Mouse (Mus musculus) thymus, adult 2 months (tissue): ENCODE results near the gene Efcab9. TPM values are rescaled to one million over a fixed set of nuclear protein-coding genes. Genes with fewer than 3 reads are reported as not detected.

Source experiments
- DNase-seq: peaks from one replicate; pipeline ENCODE4 v3.0.0; 2021
- H3K27ac ChIP-seq: fragments of 200-500 bp; 2 replicates; pipeline ENCODE4 v1.5.1; 2012; ENCODE audit warnings: low read length, control low read depth; ENCODE audit not compliant: control insufficient read depth, insufficient read depth
- H3K27me3 ChIP-seq: fragments of 200-500 bp; 2 replicates; pipeline ENCODE4 v1.6.1; 2012; ENCODE audit warnings: mild to moderate bottlenecking, low read length, moderate library complexity, mixed read lengths; ENCODE audit not compliant: control insufficient read depth, insufficient read depth
- H3K36me3 ChIP-seq: fragments of 200-500 bp; 2 replicates; pipeline ENCODE4 v1.6.1; 2012; ENCODE audit warnings: mild to moderate bottlenecking, low read length, moderate library complexity; ENCODE audit not compliant: control insufficient read depth, insufficient read depth
- H3K4me1 ChIP-seq: fragments of 200-500 bp; replicated peaks from 2 replicates; pipeline ENCODE4 v1.6.1; 2012; ENCODE audit warnings: low read length; ENCODE audit not compliant: control insufficient read depth, insufficient read depth
- H3K4me3 ChIP-seq: fragments of 200-500 bp; 2 replicates; pipeline ENCODE4 v1.5.1; 2012; ENCODE audit warnings: mild to moderate bottlenecking, low read length, control low read depth, moderate library complexity; ENCODE audit not compliant: control insufficient read depth, insufficient read depth
- CTCF ChIP-seq: fragments of 200-500 bp; IDR thresholded peaks from 2 replicates; pipeline ENCODE4 v1.5.1; 2012; ENCODE audit warnings: mild to moderate bottlenecking, control low read depth, low read length, moderate library complexity, borderline replicate concordance; ENCODE audit not compliant: control insufficient read depth, poor library complexity, insufficient read depth; ENCODE audit errors: extremely low read depth
- POLR2A ChIP-seq: fragments of 200-500 bp; IDR thresholded peaks from 2 replicates; pipeline ENCODE4 v1.6.1; 2012; ENCODE audit warnings: mild to moderate bottlenecking, low read length, control low read depth, moderate library complexity; ENCODE audit not compliant: control insufficient read depth, poor library complexity, insufficient read depth; ENCODE audit errors: extremely low read depth
- WGBS: fragments of 180-500 bp; shearing (Covaris S2); methylation state at CpG from one replicate; pipeline ENCODE4 v1.1.7; 2018; 5-methylcytosine and 5-hydroxymethylcytosine counted together
- polyA plus RNA-seq: library from polyadenylated mRNA; depleted of rRNA; stranded (reverse); fragments of >200 nt; gene quantifications from 2 replicates; pipeline ENCODE4 v1.2.3, GENCODE M21; 2012

Efcab9 gene
- polyA plus RNA-seq, 1 experiment, result 0.71 TPM

GRCm38 (mm10) chr11:32563660-32564059 is 31.8 kb upstream of the Efcab9 start:
- Histone ChIP-seq H3K4me3 (no peak overlapping the region), H3K27ac (no peak overlapping the region), H3K27me3 (no peaks in the 10 kb centered on the region), H3K4me1 (peaks cover 39% of the 10 kb centered on the region), H3K36me3 (no peaks in the 10 kb centered on the region)
- TF ChIP-seq CTCF (no peak), POLR2A (no peak)
- no peak for DNase-seq
- 77% methylated on average over 3 of the region's 3 CpGs for WGBS

- H3K4me3 ChIP-seq, result no peak overlapping the region
- no peaks in the 10 kb centered on the region for H3K36me3 ChIP-seq
- peaks cover 48% of the 10 kb centered on the region for H3K4me1 ChIP-seq
- TF ChIP-seq CTCF, result no peak
- TF ChIP-seq POLR2A, result no peak
- no peaks in the 10 kb centered on the region for H3K27me3 ChIP-seq
- 72% methylated on average over 5 of the region's 5 CpGs for WGBS
- no peak overlapping the region for H3K27ac ChIP-seq
- no peak for DNase-seq
These were observed 30.8 kb upstream of the Efcab9 start for GRCm38 (mm10) chr11:32562706-32563105.

- Histone ChIP-seq H3K4me3 (no peak overlapping the region), H3K27me3 (no peaks in the 10 kb centered on the region), H3K4me1 (peaks cover 46% of the 10 kb centered on the region), H3K36me3 (no peaks in the 10 kb centered on the region), H3K27ac (no peak overlapping the region)
- WGBS, result 38% methylated on average over 10 of the region's 10 CpGs
- no peak for DNase-seq
- TF ChIP-seq POLR2A, result no peak
- no peak for TF ChIP-seq CTCF
These were observed 29.8 kb upstream of the Efcab9 start for GRCm38 (mm10) chr11:32561465-32562355.

GRCm38 (mm10) chr11:32560015-32560770 is 28.3 kb upstream of the Efcab9 start:
- Histone ChIP-seq H3K4me3 (no peak overlapping the region), H3K4me1 (peaks cover 38% of the 10 kb centered on the region), H3K36me3 (no peaks in the 10 kb centered on the region), H3K27me3 (no peaks in the 10 kb centered on the region), H3K27ac (no peak overlapping the region)
- no peak for DNase-seq
- 96% methylated on average over 12 of the region's 12 CpGs for WGBS
- TF ChIP-seq CTCF (no peak), POLR2A (no peak)

GRCm38 (mm10) chr11:32558677-32559076 is 26.8 kb upstream of the Efcab9 start:
- 6% methylated on average over 8 of the region's 8 CpGs for WGBS
- DNase-seq, result peak; percentile 51
- TF ChIP-seq POLR2A (no peak), CTCF (no peak)
- no peaks in the 10 kb centered on the region for H3K27me3 ChIP-seq
- H3K36me3 ChIP-seq, result no peaks in the 10 kb centered on the region
- no peak overlapping the region for H3K4me3 ChIP-seq
- H3K27ac ChIP-seq, result no peak overlapping the region
- H3K4me1 ChIP-seq, result peaks cover 44% of the 10 kb centered on the region

GRCm38 (mm10) chr11:32558026-32558425 is 26.1 kb upstream of the Efcab9 start:
- 65% methylated on average over 4 of the region's 4 CpGs for WGBS
- no peak overlapping the region for H3K27ac ChIP-seq
- no peaks in the 10 kb centered on the region for H3K27me3 ChIP-seq
- no peak for DNase-seq
- TF ChIP-seq POLR2A (no peak), CTCF (no peak)
- H3K4me1 ChIP-seq, result peaks cover 51% of the 10 kb centered on the region
- no peak overlapping the region for H3K4me3 ChIP-seq
- H3K36me3 ChIP-seq, result no peaks in the 10 kb centered on the region
